Mouse (Mus musculus): ENCODE data around the gene Rac2. TPM values are rescaled to one million over a fixed set of nuclear protein-coding genes. Genes with fewer than 3 reads are reported as not detected.

Rac2 gene
- polyA plus RNA-seq, 1 experiment from 2014 or later: 5.7 TPM

GRCm38 (mm10) chr15:78576284-78576810 is 3.8 kb upstream of the Rac2 start:
- 61% methylated on average over 3 of the region's 4 CpGs for WGBS
- no peak for ATAC-seq
- H3K9me3 ChIP-seq (ENCODE audit: control insufficient read depth, low read length): no peaks in the 10 kb centered on the region
- no peaks in the 10 kb centered on the region for H3K27me3 ChIP-seq (replicated peaks; ENCODE audit: control insufficient read depth, insufficient read depth, low read length)
- H3K36me3 ChIP-seq (ENCODE audit: control insufficient read depth, insufficient read depth, low read length): no peaks in the 10 kb centered on the region
- H3K4me3 ChIP-seq (ENCODE audit: low read length): no peak overlapping the region
- H3K4me1 ChIP-seq (ENCODE audit: control insufficient read depth, insufficient read depth, low read depth, low read length): peaks cover 16% of the 10 kb centered on the region
- H3K9ac ChIP-seq (ENCODE audit: low read depth, low read length): no peak overlapping the region
- H3K27ac ChIP-seq (ENCODE audit: low read depth, low read length): no peak overlapping the region
- no peak overlapping the region for H3K4me2 ChIP-seq (ENCODE audit: low read length)

GRCm38 (mm10) chr15:78572270-78572600 is 348 bp downstream of the Rac2 start:
- Histone ChIP-seq H3K4me2 (ENCODE audit: low read length) (no peak overlapping the region), H3K27me3 (replicated peaks; ENCODE audit: control insufficient read depth, insufficient read depth, low read length) (no peaks in the 10 kb centered on the region), H3K36me3 (ENCODE audit: control insufficient read depth, insufficient read depth, low read length) (no peaks in the 10 kb centered on the region), H3K4me3 (ENCODE audit: low read length) (no peak overlapping the region), H3K4me1 (ENCODE audit: control insufficient read depth, insufficient read depth, low read depth, low read length) (no peaks in the 10 kb centered on the region), H3K9ac (ENCODE audit: low read depth, low read length) (no peak overlapping the region), H3K27ac (ENCODE audit: low read depth, low read length) (no peak overlapping the region), H3K9me3 (ENCODE audit: control insufficient read depth, low read length) (no peaks in the 10 kb centered on the region)
- no peak for ATAC-seq
- 92% methylated on average over 5 of the region's 5 CpGs for WGBS

- Histone ChIP-seq H3K4me3 (ENCODE audit: low read length) (no peak overlapping the region), H3K4me2 (ENCODE audit: low read length) (no peak overlapping the region), H3K27me3 (replicated peaks; ENCODE audit: control insufficient read depth, insufficient read depth, low read length) (no peaks in the 10 kb centered on the region), H3K27ac (ENCODE audit: low read depth, low read length) (no peak overlapping the region), H3K9me3 (ENCODE audit: control insufficient read depth, low read length) (no peaks in the 10 kb centered on the region), H3K9ac (ENCODE audit: low read depth, low read length) (no peak overlapping the region), H3K36me3 (ENCODE audit: control insufficient read depth, insufficient read depth, low read length) (no peaks in the 10 kb centered on the region), H3K4me1 (ENCODE audit: control insufficient read depth, insufficient read depth, low read depth, low read length) (no peaks in the 10 kb centered on the region)
- ATAC-seq: no peak
- WGBS: 76% methylated on average over 16 of the region's 16 CpGs
These were observed 871 bp downstream of the Rac2 start for GRCm38 (mm10) chr15:78571554-78572269.

GRCm38 (mm10) chr15:78570170-78570569 is 2.4 kb downstream of the Rac2 start:
- WGBS: 95% methylated on average over 5 of the region's 5 CpGs
- no peak overlapping the region for H3K4me2 ChIP-seq (ENCODE audit: low read length)

GRCm38 (mm10) chr15:78567608-78568120 is 4.9 kb downstream of the Rac2 start:
- Histone ChIP-seq H3K4me3 (ENCODE audit: low read length) (no peak overlapping the region), H3K9ac (ENCODE audit: low read depth, low read length) (no peak overlapping the region), H3K9me3 (ENCODE audit: control insufficient read depth, low read length) (no peaks in the 10 kb centered on the region), H3K4me1 (ENCODE audit: control insufficient read depth, insufficient read depth, low read depth, low read length) (no peaks in the 10 kb centered on the region), H3K4me2 (ENCODE audit: low read length) (no peak overlapping the region), H3K27ac (ENCODE audit: low read depth, low read length) (no peak overlapping the region), H3K36me3 (ENCODE audit: control insufficient read depth, insufficient read depth, low read length) (no peaks in the 10 kb centered on the region), H3K27me3 (replicated peaks; ENCODE audit: control insufficient read depth, insufficient read depth, low read length) (no peaks in the 10 kb centered on the region; the same call in 1 of the 2 replicates)
- WGBS: 75% methylated on average over 9 of the region's 9 CpGs
- ATAC-seq: no peak

More at GRCm38 (mm10) chr15:78570170-78570569, 2.4 kb downstream of the Rac2 start:
- Histone ChIP-seq H3K27me3 (replicated peaks; ENCODE audit: control insufficient read depth, insufficient read depth, low read length) (no peaks in the 10 kb centered on the region), H3K36me3 (ENCODE audit: control insufficient read depth, insufficient read depth, low read length) (no peaks in the 10 kb centered on the region), H3K9ac (ENCODE audit: low read depth, low read length) (no peak overlapping the region), H3K4me1 (ENCODE audit: control insufficient read depth, insufficient read depth, low read depth, low read length) (no peaks in the 10 kb centered on the region), H3K27ac (ENCODE audit: low read depth, low read length) (no peak overlapping the region), H3K4me3 (ENCODE audit: low read length) (no peak overlapping the region), H3K9me3 (ENCODE audit: control insufficient read depth, low read length) (no peaks in the 10 kb centered on the region)
- no peak for ATAC-seq

GRCm38 (mm10) chr15:78564764-78565435 is 7.7 kb downstream of the Rac2 start:
- Histone ChIP-seq H3K27ac (ENCODE audit: low read depth, low read length) (no peak overlapping the region), H3K9me3 (ENCODE audit: control insufficient read depth, low read length) (no peaks in the 10 kb centered on the region), H3K4me3 (ENCODE audit: low read length) (no peak overlapping the region), H3K36me3 (ENCODE audit: control insufficient read depth, insufficient read depth, low read length) (no peaks in the 10 kb centered on the region), H3K4me1 (ENCODE audit: control insufficient read depth, insufficient read depth, low read depth, low read length) (no peaks in the 10 kb centered on the region), H3K9ac (ENCODE audit: low read depth, low read length) (no peak overlapping the region), H3K4me2 (ENCODE audit: low read length) (no peak overlapping the region), H3K27me3 (replicated peaks; ENCODE audit: control insufficient read depth, insufficient read depth, low read length) (no peaks in the 10 kb centered on the region; the same call in 1 of the 2 replicates)
- ATAC-seq: no peak
- WGBS: 78% methylated on average over 11 of the region's 11 CpGs

- Histone ChIP-seq H3K27me3 (replicated peaks; ENCODE audit: control insufficient read depth, insufficient read depth, low read length) (no peaks in the 10 kb centered on the region; the same call in 1 of the 2 replicates), H3K4me2 (ENCODE audit: low read length) (no peak overlapping the region), H3K4me1 (ENCODE audit: control insufficient read depth, insufficient read depth, low read depth, low read length) (no peaks in the 10 kb centered on the region), H3K36me3 (ENCODE audit: control insufficient read depth, insufficient read depth, low read length) (no peaks in the 10 kb centered on the region), H3K27ac (ENCODE audit: low read depth, low read length) (no peak overlapping the region), H3K4me3 (ENCODE audit: low read length) (no peak overlapping the region), H3K9me3 (ENCODE audit: control insufficient read depth, low read length) (no peaks in the 10 kb centered on the region), H3K9ac (ENCODE audit: low read depth, low read length) (no peak overlapping the region)
- ATAC-seq: no peak
- 78% methylated on average over 5 of the region's 5 CpGs for WGBS
These were observed 8.6 kb downstream of the Rac2 start for GRCm38 (mm10) chr15:78563937-78564336.

- no peak overlapping the region for H3K4me2 ChIP-seq (ENCODE audit: low read length)
- no peak overlapping the region for H3K4me3 ChIP-seq (ENCODE audit: low read length)
- H3K36me3 ChIP-seq (ENCODE audit: control insufficient read depth, insufficient read depth, low read length): no peaks in the 10 kb centered on the region
- 93% methylated on average over 3 of the region's 3 CpGs for WGBS
- H3K9ac ChIP-seq (ENCODE audit: low read depth, low read length): no peak overlapping the region
- no peaks in the 10 kb centered on the region for H3K4me1 ChIP-seq (ENCODE audit: control insufficient read depth, insufficient read depth, low read depth, low read length)
- no peaks in the 10 kb centered on the region for H3K9me3 ChIP-seq (ENCODE audit: control insufficient read depth, low read length)
- H3K27me3 ChIP-seq (replicated peaks; ENCODE audit: control insufficient read depth, insufficient read depth, low read length): no peaks in the 10 kb centered on the region; the same call in 1 of the 2 replicates
- no peak overlapping the region for H3K27ac ChIP-seq (ENCODE audit: low read depth, low read length)
- ATAC-seq: no peak
These were observed 9.2 kb downstream of the Rac2 start for GRCm38 (mm10) chr15:78563344-78563743.
